Mouse (Mus musculus): ENCODE results near the gene Gm8797. TPM values are rescaled to one million over a fixed set of nuclear protein-coding genes. Genes with fewer than 3 reads are reported as not detected.
"Not testable (repeated sequence)": the region's sequence is repeated elsewhere in the genome, so short reads cannot be mapped to it uniquely, and the experiment has no call there.

The Gm8797 gene
- 8.6 and 9.6 TPM in 2 replicates for total RNA-seq (2021)
- long read RNA-seq, transcript Gm8797-201 (1 exons, 490 nt), result major isoform, 6 of 6 reads
- long read RNA-seq, partial matches to known transcripts, result 0 of 6 reads
- long read RNA-seq, other reads (novel, unspliced or antisense), result 0 of 6 reads

GRCm38 (mm10) chr3:5750506-5750905 lies at the start of gene Gm8797:
Gm8797 (plus strand) TSS chr3:5750806.
- not testable (repeated sequence) for DNase-seq

- DNase-seq, result no peak
These were observed 36.1 kb upstream of the Gm8797 start for GRCm38 (mm10) chr3:5714481-5714880.

- no peak for DNase-seq
These were observed 17.7 kb upstream of the Gm8797 start for GRCm38 (mm10) chr3:5732931-5733330.

GRCm38 (mm10) chr3:5754763-5755478 lies 4.3 kb downstream of the Gm8797 start:
- DNase-seq, result no peak

GRCm38 (mm10) chr3:5766256-5766655 lies 15.7 kb downstream of the Gm8797 start:
- no peak for DNase-seq

- DNase-seq, result no peak
These were observed 26.3 kb downstream of the Gm8797 start for GRCm38 (mm10) chr3:5776894-5777293.
